Comparison of ENCODE assay signal across 8 mouse cellular contexts in genomic region chr1:146497381-146498081, GRCm38 (mm10). TPM values are rescaled to one million over a fixed set of nuclear protein-coding genes. Genes with fewer than 3 reads are reported as not detected.
DNase-seq lines count a peak whose midpoint lies in the region; ATAC-seq lines count a peak whose summit lies in the region.

No protein-coding gene starts in this region.

- under 1% methylated on average over 28 of the region's 28 CpGs for WGBS in forebrain, embryonic 12.5 days
- WGBS in midbrain, embryonic 10.5 days: 0% methylated on average over 28 of the region's 28 CpGs

- no peak overlapping the region for H3K27ac ChIP-seq in brown adipose tissue, adult 24 weeks (replicated peaks; ENCODE audit: low read depth, low read length)
- H3K27ac ChIP-seq in forebrain, embryonic 12.5 days: no peak overlapping the region
- H3K27ac ChIP-seq in midbrain, embryonic 10.5 days (replicated peaks): peak overlapping the region; percentile 50

- H3K27me3 ChIP-seq in forebrain, embryonic 12.5 days: peaks cover 18% of the 10 kb centered on the region
- H3K27me3 ChIP-seq in midbrain, embryonic 10.5 days (ENCODE audit: low read depth, poor library complexity, severe bottlenecking): peaks cover 52% of the 10 kb centered on the region

- DNase-seq in layer of hippocampus, adult 18-20 months (ENCODE audit: low spot score in 2 of 2): peak; percentile 15 to 52
- no peak for DNase-seq in layer of hippocampus, adult 9-10 months (ENCODE audit: low spot score)
- peak; percentile 16 to 43 for DNase-seq in layer of hippocampus, postnatal 14 days (ENCODE audit: low spot score in 2 of 2)
- peak; percentile 65 for DNase-seq in midbrain, embryonic 10.5 days (ENCODE audit: low spot score)
- peak; percentile 45 for DNase-seq in telencephalon, adult 2 months (ENCODE audit: low read depth, low spot score)
- DNase-seq in thymus, postnatal 25 days: no peak

- H3K4me2 ChIP-seq in forebrain, embryonic 12.5 days: peak overlapping the region; percentile 92

- no peaks in the 10 kb centered on the region for H3K4me1 ChIP-seq in brown adipose tissue, adult 24 weeks (ENCODE audit: control insufficient read depth, insufficient read depth, insufficient read length, low read length)
- peaks cover 11% of the 10 kb centered on the region; the same call in 1 of the 2 replicates for H3K4me1 ChIP-seq in forebrain, embryonic 12.5 days
- peaks cover 30% of the 10 kb centered on the region for H3K4me1 ChIP-seq in midbrain, embryonic 10.5 days

- H3K9me3 ChIP-seq in forebrain, embryonic 12.5 days: no peaks in the 10 kb centered on the region
- H3K9me3 ChIP-seq in midbrain, embryonic 10.5 days (replicated peaks): no peaks in the 10 kb centered on the region

- peak overlapping the region; percentile 25 for H3K4me3 ChIP-seq in brown adipose tissue, adult 24 weeks (ENCODE audit: insufficient read depth, low read depth, low read length)
- peak overlapping the region; percentile 54 for H3K4me3 ChIP-seq in forebrain, embryonic 12.5 days (replicated peaks)
- H3K4me3 ChIP-seq in midbrain, embryonic 10.5 days: peak overlapping the region; percentile 63

- ATAC-seq in forebrain, embryonic 12.5 days (ENCODE audit: low FRiP score): peak; percentile 85

- H3K9ac ChIP-seq in forebrain, embryonic 12.5 days: peak overlapping the region; percentile 55

- no peaks in the 10 kb centered on the region for H3K36me3 ChIP-seq in forebrain, embryonic 12.5 days (replicated peaks)
- no peaks in the 10 kb centered on the region for H3K36me3 ChIP-seq in midbrain, embryonic 10.5 days

RNA-seq across cellular contexts. Expression of gene Brinp3, which starts 3.0 kb away (rescaled TPM):
- 10 to 100 TPM; 13.8 to 16.3 TPM for total RNA-seq in layer of hippocampus, adult 18-20 months (2021)
- not detected in 2 replicates for polyA plus RNA-seq in brown adipose tissue, adult 24 weeks (2012; ENCODE audit: insufficient read depth, insufficient read length, missing spikeins)
- 2.1 and 3.2 TPM in 2 replicates for polyA plus RNA-seq in forebrain, embryonic 12.5 days (2016; fragmentation: Nextera tagmentation; extraction: Ambion mirVana)
- 10 to 100 TPM; 17.1 to 20.2 TPM for total RNA-seq in layer of hippocampus, postnatal 14 days (2021)
- 0.89 and 0.96 TPM in 2 replicates for polyA plus RNA-seq in midbrain, embryonic 10.5 days (2016; fragmentation: Nextera tagmentation; extraction: Ambion mirVana)

Comparison
In these comparisons a context has a peak if more than half of its experiments do, and no peak if none do; other contexts are left out.
1. DNase-seq: peak in layer of hippocampus, adult 18-20 months (2 of 2), layer of hippocampus, postnatal 14 days (2 of 2), midbrain, embryonic 10.5 days (single experiment) and telencephalon, adult 2 months (single experiment); none in layer of hippocampus, adult 9-10 months (single experiment) and thymus, postnatal 25 days (single experiment).
2. Peak in every context shown above with its lines, with median percentiles within 50 percentile points of each other: H3K4me3 ChIP-seq.